ENCODE assay signal across 24 mouse cellular contexts in genomic region chr11:113668857-113669256, GRCm38 (mm10). TPM values are rescaled to one million over a fixed set of nuclear protein-coding genes. Genes with fewer than 3 reads are reported as not detected.
DNase-seq lines count a peak whose midpoint lies in the region; ATAC-seq and TF ChIP-seq lines count a peak whose summit lies in the region.
"Had no signal": no experiment of that assay in that cellular context is flagged by ENCODE, and none has a peak within 500 bp of the region (broad histone marks: within the 10 kb centered on the region; RNA-seq: fewer than 3 reads in every experiment).

No protein-coding gene starts in this region.

- no peak for DNase-seq in frontal cortex, adult 2 months (ENCODE audit: extremely low spot score in 1 of 2, low spot score in 1 of 2)
- no peak for DNase-seq in kidney, postnatal 0 days (ENCODE audit: low spot score)
- DNase-seq in kidney, postnatal 36 days: no peak
- DNase-seq in liver, postnatal 0 days: no peak
- DNase-seq in left cerebral cortex, adult 8-10 months (ENCODE audit: low spot score in 2 of 2): no peak
- DNase-seq: adrenal gland, postnatal 10 days; cerebellum, adult 11-12 months; cerebellum, adult 9-10 months; cerebellum, postnatal 25 days; gastrocnemius, postnatal 10 days; heart, adult 18-20 months had no signal

- H3K4me2 ChIP-seq in kidney, postnatal 0 days (ENCODE audit: low read length): no peak overlapping the region
- no peak overlapping the region; the same call in 1 of the 2 replicates for H3K4me2 ChIP-seq in liver, embryonic 15.5 days
- no peak overlapping the region for H3K4me2 ChIP-seq in liver, postnatal 0 days (ENCODE audit: low read depth, low read length)
- no peak overlapping the region for H3K4me2 ChIP-seq in stomach, embryonic 16.5 days (ENCODE audit: low read depth, low read length)
- H3K4me2 ChIP-seq: heart, embryonic 11.5 days; hindbrain, embryonic 14.5 days had no signal

- H3K27ac ChIP-seq in kidney, postnatal 0 days: peak overlapping the region; percentile 84
- 0 out of 2 replicates have a peak overlapping the region, but pooled peaks have one; percentile 1 for H3K27ac ChIP-seq in liver, embryonic 15.5 days (replicated peaks)
- H3K27ac ChIP-seq in liver, postnatal 0 days (ENCODE audit: low read depth): no peak overlapping the region
- H3K27ac ChIP-seq in stomach, embryonic 16.5 days (ENCODE audit: low read length): 0 out of 2 replicates have a peak overlapping the region, but pooled peaks have one; percentile 73
- H3K27ac ChIP-seq: forebrain, embryonic 10.5 days; hindbrain, embryonic 10.5 days; hindbrain, embryonic 14.5 days had no signal

- ATAC-seq in frontal cortex, adult (ENCODE audit: low TSS enrichment): peak; percentile 83
- ATAC-seq in kidney, postnatal 0 days (replicated peaks; ENCODE audit: low FRiP score, low read depth): no peak
- ATAC-seq in liver, embryonic 15.5 days (ENCODE audit: insufficient read depth): no peak
- no peak for ATAC-seq in liver, postnatal 0 days
- ATAC-seq in stomach, embryonic 16.5 days (ENCODE audit: insufficient read depth, low FRiP score): no peak
- ATAC-seq: forebrain, embryonic 14.5 days had no signal

- no peaks in the 10 kb centered on the region for H3K27me3 ChIP-seq in kidney, postnatal 0 days (ENCODE audit: insufficient read depth, low read length)
- no peaks in the 10 kb centered on the region for H3K27me3 ChIP-seq in liver, embryonic 15.5 days
- no peaks in the 10 kb centered on the region for H3K27me3 ChIP-seq in liver, postnatal 0 days (ENCODE audit: insufficient read depth, low read length)
- no peaks in the 10 kb centered on the region for H3K27me3 ChIP-seq in stomach, embryonic 16.5 days (ENCODE audit: control insufficient read depth, insufficient read depth, low read length)

- WGBS in kidney, postnatal 0 days: 72% methylated on average over 5 of the region's 5 CpGs
- 72% methylated on average over 5 of the region's 5 CpGs for WGBS in liver, embryonic 15.5 days (ENCODE audit: insufficient replicate concordance)
- 75% methylated on average over 5 of the region's 5 CpGs for WGBS in liver, postnatal 0 days (ENCODE audit: insufficient replicate concordance)
- WGBS in stomach, embryonic 16.5 days: 89% methylated on average over 5 of the region's 5 CpGs

- no peaks in the 10 kb centered on the region for H3K9me3 ChIP-seq in kidney, postnatal 0 days (replicated peaks; ENCODE audit: low read length)
- H3K9me3 ChIP-seq in liver, embryonic 15.5 days (replicated peaks): no peaks in the 10 kb centered on the region
- H3K9me3 ChIP-seq in liver, postnatal 0 days (ENCODE audit: low read length): no peaks in the 10 kb centered on the region
- H3K9me3 ChIP-seq in stomach, embryonic 16.5 days (replicated peaks; ENCODE audit: control insufficient read depth, low read length): no peaks in the 10 kb centered on the region
- H3K9me3 ChIP-seq: forebrain, embryonic 10.5 days; hindbrain, embryonic 10.5 days had no signal

- peaks cover 18% of the 10 kb centered on the region for H3K36me3 ChIP-seq in kidney, postnatal 0 days (ENCODE audit: insufficient read depth, low read length)
- H3K36me3 ChIP-seq in liver, embryonic 15.5 days (replicated peaks): peaks cover 84% of the 10 kb centered on the region
- H3K36me3 ChIP-seq in liver, postnatal 0 days (replicated peaks; ENCODE audit: insufficient read depth, low read length): peaks cover 41% of the 10 kb centered on the region
- 0 out of 2 replicates have a peak, but pooled peaks cover 6% of the 10 kb centered on the region for H3K36me3 ChIP-seq in stomach, embryonic 16.5 days (ENCODE audit: control insufficient read depth, insufficient read depth, low read length)

- no peak overlapping the region for H3K4me3 ChIP-seq in kidney, postnatal 0 days (replicated peaks; ENCODE audit: low read depth, low read length)
- no peak overlapping the region for H3K4me3 ChIP-seq in liver, embryonic 15.5 days (replicated peaks)
- no peak overlapping the region for H3K4me3 ChIP-seq in liver, postnatal 0 days (ENCODE audit: low read depth, low read length)
- H3K4me3 ChIP-seq in stomach, embryonic 16.5 days (replicated peaks; ENCODE audit: low read length): no peak overlapping the region
- H3K4me3 ChIP-seq: erythroblast, embryonic 14.5 days; forebrain, embryonic 10.5 days; hindbrain, embryonic 10.5 days had no signal

- TF ChIP-seq CTCF in kidney, postnatal 0 days (IDR thresholded peaks at IDR 0.05; ENCODE audit: low read depth): no peak
- no peak for TF ChIP-seq CTCF in liver, postnatal 0 days (IDR thresholded peaks at IDR 0.05; ENCODE audit: low read depth)

- TF ChIP-seq EP300 in liver, postnatal 0 days (IDR thresholded peaks at IDR 0.05; ENCODE audit: low read depth): no peak

- peaks cover 12% of the 10 kb centered on the region for H3K4me1 ChIP-seq in kidney, postnatal 0 days (replicated peaks; ENCODE audit: insufficient read depth, low read length)
- H3K4me1 ChIP-seq in liver, embryonic 15.5 days (replicated peaks): peaks cover 79% of the 10 kb centered on the region
- H3K4me1 ChIP-seq in liver, postnatal 0 days (ENCODE audit: insufficient read depth): peaks cover 28% of the 10 kb centered on the region
- H3K4me1 ChIP-seq in stomach, embryonic 16.5 days (ENCODE audit: control insufficient read depth, insufficient read depth, low read length): peaks cover 21% of the 10 kb centered on the region
- H3K4me1 ChIP-seq: forebrain, embryonic 10.5 days had no signal

- H3K9ac ChIP-seq in kidney, postnatal 0 days (ENCODE audit: low read depth, low read length): no peak overlapping the region
- H3K9ac ChIP-seq in liver, embryonic 15.5 days: no peak overlapping the region
- no peak overlapping the region for H3K9ac ChIP-seq in liver, postnatal 0 days (replicated peaks)
- no peak overlapping the region for H3K9ac ChIP-seq in stomach, embryonic 16.5 days (ENCODE audit: low read length)
- H3K9ac ChIP-seq: hindbrain, embryonic 14.5 days had no signal

RNA-seq across cellular contexts. Expression of gene Fam104a, which starts 15.1 kb away (rescaled TPM):
- polyA plus RNA-seq in frontal cortex, adult 2 months (2012; rRNA removed): 27.9 and 28.8 TPM in 2 replicates
- polyA plus RNA-seq in kidney, postnatal 0 days (2015; fragmentation: Nextera tagmentation; extraction: Ambion mirVana): 49.7 and 49.9 TPM in 2 replicates
- polyA plus RNA-seq in liver, embryonic 15.5 days (2015; fragmentation: Nextera tagmentation; extraction: Ambion mirVana): 40.6 and 45.1 TPM in 2 replicates
- polyA plus RNA-seq in liver, postnatal 0 days (2015; fragmentation: Nextera tagmentation; extraction: Ambion mirVana): 24.1 and 26.5 TPM in 2 replicates
- polyA plus RNA-seq in stomach, embryonic 16.5 days (2015; fragmentation: Nextera tagmentation; extraction: Ambion mirVana): 36.2 and 41.2 TPM in 2 replicates
- 10 to 100 TPM; 27.9 to 31.5 (median 29.3) TPM for total RNA-seq in left cerebral cortex, adult 8-10 months (2022)

RNA-seq across cellular contexts. Expression of gene D11Wsu47e, which starts 15.4 kb away (rescaled TPM):
- polyA plus RNA-seq in frontal cortex, adult 2 months (2012; rRNA removed): 12.9 and 16.4 TPM in 2 replicates
- 17.2 and 18.8 TPM in 2 replicates for polyA plus RNA-seq in kidney, postnatal 0 days (2015; fragmentation: Nextera tagmentation; extraction: Ambion mirVana)
- polyA plus RNA-seq in liver, embryonic 15.5 days (2015; fragmentation: Nextera tagmentation; extraction: Ambion mirVana): 9.2 and 10.8 TPM in 2 replicates
- 4.3 and 4.6 TPM in 2 replicates for polyA plus RNA-seq in liver, postnatal 0 days (2015; fragmentation: Nextera tagmentation; extraction: Ambion mirVana)
- 13.9 and 17.1 TPM in 2 replicates for polyA plus RNA-seq in stomach, embryonic 16.5 days (2015; fragmentation: Nextera tagmentation; extraction: Ambion mirVana)
- 10 to 100 TPM; 11.4 to 15.4 (median 12.8) TPM for total RNA-seq in left cerebral cortex, adult 8-10 months (2022)

RNA-seq across cellular contexts. Expression of gene Slc39a11, which starts 19.0 kb away (rescaled TPM):
- polyA plus RNA-seq in frontal cortex, adult 2 months (2012; rRNA removed): 11.2 and 12.3 TPM in 2 replicates
- polyA plus RNA-seq in kidney, postnatal 0 days (2015; fragmentation: Nextera tagmentation; extraction: Ambion mirVana): 22.8 and 23.3 TPM in 2 replicates
- polyA plus RNA-seq in liver, embryonic 15.5 days (2015; fragmentation: Nextera tagmentation; extraction: Ambion mirVana): 12.4 and 14.5 TPM in 2 replicates
- polyA plus RNA-seq in liver, postnatal 0 days (2015; fragmentation: Nextera tagmentation; extraction: Ambion mirVana): 10.2 and 10.9 TPM in 2 replicates
- polyA plus RNA-seq in stomach, embryonic 16.5 days (2015; fragmentation: Nextera tagmentation; extraction: Ambion mirVana): 47.9 and 50.3 TPM in 2 replicates
- 10 to 100 TPM; 14.6 to 16.7 (median 16.2) TPM for total RNA-seq in left cerebral cortex, adult 8-10 months (2022)

RNA-seq across cellular contexts. Expression of gene Cog1, which starts 19.9 kb away (rescaled TPM):
- polyA plus RNA-seq in frontal cortex, adult 2 months (2012; rRNA removed): 59.1 and 61.1 TPM in 2 replicates
- polyA plus RNA-seq in kidney, postnatal 0 days (2015; fragmentation: Nextera tagmentation; extraction: Ambion mirVana): 21.0 and 21.6 TPM in 2 replicates
- 14.9 and 15.0 TPM in 2 replicates for polyA plus RNA-seq in liver, embryonic 15.5 days (2015; fragmentation: Nextera tagmentation; extraction: Ambion mirVana)
- polyA plus RNA-seq in liver, postnatal 0 days (2015; fragmentation: Nextera tagmentation; extraction: Ambion mirVana): 6.5 and 7.1 TPM in 2 replicates
- polyA plus RNA-seq in stomach, embryonic 16.5 days (2015; fragmentation: Nextera tagmentation; extraction: Ambion mirVana): 17.3 and 20.8 TPM in 2 replicates
- total RNA-seq in left cerebral cortex, adult 8-10 months (2022): 10 to 100 TPM; 42.7 to 51.9 (median 47.0) TPM

RNA-seq across cellular contexts. Expression of gene Cpsf4l, which starts 41.0 kb away (rescaled TPM):
- polyA plus RNA-seq in frontal cortex, adult 2 months (2012; rRNA removed): 0.22 TPM in 1 of 2 replicates, not detected in the other
- 3.9 TPM in 2 replicates for polyA plus RNA-seq in kidney, postnatal 0 days (2015; fragmentation: Nextera tagmentation; extraction: Ambion mirVana)
- polyA plus RNA-seq in liver, embryonic 15.5 days (2015; fragmentation: Nextera tagmentation; extraction: Ambion mirVana): not detected in 2 replicates
- 0.38 and 0.46 TPM in 2 replicates for polyA plus RNA-seq in liver, postnatal 0 days (2015; fragmentation: Nextera tagmentation; extraction: Ambion mirVana)
- 0.18 and 0.41 TPM in 2 replicates for polyA plus RNA-seq in stomach, embryonic 16.5 days (2015; fragmentation: Nextera tagmentation; extraction: Ambion mirVana)
- total RNA-seq in left cerebral cortex, adult 8-10 months (2022): under 1 TPM in 2 of 4 experiments, not detected in 2; 0.35 to 0.76 TPM
- total RNA-seq: gastrocnemius, postnatal 10 days; gastrocnemius, postnatal 4 days; heart, adult 18-20 months; heart, postnatal 25 days; MEL had no signal
- polyA plus RNA-seq: C2C12; erythroblast, embryonic 14.5 days; forebrain, embryonic 14.5 days had no signal
